Mouse (Mus musculus): ENCODE data around the gene Lrtm2. TPM values are rescaled to one million over a fixed set of nuclear protein-coding genes. Genes with fewer than 3 reads are reported as not detected.
"Not testable (repeated sequence)": the region's sequence is repeated elsewhere in the genome, so short reads cannot be mapped to it uniquely, and the experiment has no call there.

Gene Lrtm2
- polyA plus RNA-seq, 1 experiment from 2014 or later: 7.8 TPM

- Histone ChIP-seq H3K27me3 (ENCODE audit: control insufficient read depth, insufficient read depth, low read length) (no peaks in the 10 kb centered on the region), H3K36me3 (replicated peaks; ENCODE audit: control insufficient read depth, insufficient read depth) (peaks cover 92% of the 10 kb centered on the region), H3K4me1 (replicated peaks; ENCODE audit: control insufficient read depth, insufficient read depth, low read length) (no peaks in the 10 kb centered on the region), H3K9me3 (ENCODE audit: control insufficient read depth, low read length) (no peaks in the 10 kb centered on the region), H3K27ac (no peak overlapping the region), H3K4me3 (replicated peaks; ENCODE audit: low read length) (no peak overlapping the region), H3K4me2 (replicated peaks) (no peak overlapping the region), H3K9ac (no peak overlapping the region)
- WGBS: 92% methylated on average over 3 of the region's 3 CpGs
- ATAC-seq (ENCODE audit: low FRiP score) (no peak), DNase-seq (ENCODE audit: low spot score) (no peak)
These were observed 30.5 kb upstream of the Lrtm2 start for GRCm38 (mm10) chr6:119360925-119361702.

DNA sequence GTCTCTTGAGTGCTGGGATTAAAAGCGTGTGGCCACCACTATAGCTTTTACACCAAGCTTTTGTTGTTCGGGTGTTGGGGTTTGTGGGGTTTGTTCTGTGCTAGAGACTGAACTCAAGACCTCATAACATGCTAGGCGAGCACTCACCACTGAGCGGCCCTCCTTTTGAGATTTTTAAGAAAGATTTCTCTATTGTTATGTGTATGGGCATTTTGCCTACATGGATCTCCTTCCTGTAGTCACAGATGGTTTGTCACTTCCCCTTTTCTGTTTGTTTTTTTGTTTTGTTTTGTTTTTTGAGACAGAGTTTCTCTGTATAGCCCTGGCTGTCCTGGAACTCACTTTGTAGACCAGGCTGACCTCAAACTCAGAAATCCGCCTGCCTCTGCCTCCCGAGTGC, 29.7 kb upstream of the Lrtm2 start:
- ATAC-seq (ENCODE audit: low FRiP score); H3K4me3 ChIP-seq (replicated peaks; ENCODE audit: low read length); H3K4me1 ChIP-seq (replicated peaks; ENCODE audit: control insufficient read depth, insufficient read depth, low read length); H3K4me2 ChIP-seq (replicated peaks); H3K27me3 ChIP-seq (ENCODE audit: control insufficient read depth, insufficient read depth, low read length); DNase-seq (ENCODE audit: low spot score); H3K9me3 ChIP-seq (ENCODE audit: control insufficient read depth, low read length); H3K9ac ChIP-seq; H3K27ac ChIP-seq: not testable (repeated sequence)
- WGBS: 95% methylated on average over 6 of the region's 6 CpGs
- H3K36me3 ChIP-seq (replicated peaks; ENCODE audit: control insufficient read depth, insufficient read depth): peaks cover 96% of the 10 kb centered on the region

- peaks cover 98% of the 10 kb centered on the region for H3K36me3 ChIP-seq (replicated peaks; ENCODE audit: control insufficient read depth, insufficient read depth)
- H3K4me1 ChIP-seq (replicated peaks; ENCODE audit: control insufficient read depth, insufficient read depth, low read length): no peaks in the 10 kb centered on the region
- no peak for DNase-seq (ENCODE audit: low spot score)
- H3K27me3 ChIP-seq (ENCODE audit: control insufficient read depth, insufficient read depth, low read length): no peaks in the 10 kb centered on the region
- 79% methylated on average over 8 of the region's 8 CpGs for WGBS
- ATAC-seq (ENCODE audit: low FRiP score): no peak
- H3K4me2 ChIP-seq (replicated peaks): no peak overlapping the region
- H3K27ac ChIP-seq: no peak overlapping the region
- no peak overlapping the region for H3K4me3 ChIP-seq (replicated peaks; ENCODE audit: low read length)
- no peaks in the 10 kb centered on the region for H3K9me3 ChIP-seq (ENCODE audit: control insufficient read depth, low read length)
- no peak overlapping the region for H3K9ac ChIP-seq
These were observed 27.5 kb upstream of the Lrtm2 start for GRCm38 (mm10) chr6:119358020-119358571.

- DNase-seq (ENCODE audit: low spot score) (no peak), ATAC-seq (ENCODE audit: low FRiP score) (no peak)
- Histone ChIP-seq H3K27ac (no peak overlapping the region), H3K9ac (no peak overlapping the region), H3K36me3 (replicated peaks; ENCODE audit: control insufficient read depth, insufficient read depth) (peaks cover 45% of the 10 kb centered on the region), H3K4me2 (replicated peaks) (no peak overlapping the region), H3K4me1 (replicated peaks; ENCODE audit: control insufficient read depth, insufficient read depth, low read length) (no peaks in the 10 kb centered on the region), H3K9me3 (ENCODE audit: control insufficient read depth, low read length) (no peaks in the 10 kb centered on the region), H3K4me3 (replicated peaks; ENCODE audit: low read length) (no peak overlapping the region), H3K27me3 (ENCODE audit: control insufficient read depth, insufficient read depth, low read length) (no peaks in the 10 kb centered on the region)
- 88% methylated on average over 6 of the region's 6 CpGs for WGBS
These were observed 21.9 kb upstream of the Lrtm2 start for GRCm38 (mm10) chr6:119352501-119352900.

GRCm38 (mm10) chr6:119351656-119352055, 21.1 kb upstream of the Lrtm2 start:
- DNase-seq (ENCODE audit: low spot score): no peak
- H3K9ac ChIP-seq: no peak overlapping the region
- ATAC-seq (ENCODE audit: low FRiP score): no peak
- H3K36me3 ChIP-seq (replicated peaks; ENCODE audit: control insufficient read depth, insufficient read depth): peaks cover 37% of the 10 kb centered on the region
- 80% methylated on average over 8 of the region's 8 CpGs for WGBS
- H3K4me1 ChIP-seq (replicated peaks; ENCODE audit: control insufficient read depth, insufficient read depth, low read length): no peaks in the 10 kb centered on the region
- no peak overlapping the region for H3K4me3 ChIP-seq (replicated peaks; ENCODE audit: low read length)
- H3K27ac ChIP-seq: no peak overlapping the region
- no peaks in the 10 kb centered on the region for H3K9me3 ChIP-seq (ENCODE audit: control insufficient read depth, low read length)
- no peaks in the 10 kb centered on the region for H3K27me3 ChIP-seq (ENCODE audit: control insufficient read depth, insufficient read depth, low read length)
- no peak overlapping the region for H3K4me2 ChIP-seq (replicated peaks)

DNA sequence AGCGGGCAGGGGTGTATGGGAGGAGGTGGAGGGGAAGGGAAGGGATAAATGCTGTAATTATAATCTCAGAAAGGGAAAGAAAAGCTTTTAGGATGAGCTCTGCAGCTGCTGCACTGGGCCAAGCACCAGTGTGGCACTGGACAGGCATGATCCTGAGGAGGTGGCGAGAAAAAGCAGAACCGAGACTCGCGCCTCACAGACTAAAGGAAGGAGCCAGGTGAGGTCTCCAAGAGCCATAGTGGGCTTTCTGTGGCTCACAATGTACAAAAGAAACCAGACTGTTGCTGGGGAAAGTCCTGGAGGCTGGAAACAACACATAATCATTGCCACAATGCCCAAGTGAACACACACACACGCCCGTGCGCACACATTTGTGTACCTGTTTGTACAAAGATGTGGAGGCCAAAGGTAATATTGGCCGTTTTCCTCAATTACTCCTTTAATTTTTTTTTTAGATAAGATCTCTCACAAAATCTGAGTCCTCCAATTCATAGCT, 20.2 kb upstream of the Lrtm2 start:
- H3K9me3 ChIP-seq (ENCODE audit: control insufficient read depth, low read length): no peaks in the 10 kb centered on the region
- no peaks in the 10 kb centered on the region for H3K4me1 ChIP-seq (replicated peaks; ENCODE audit: control insufficient read depth, insufficient read depth, low read length)
- DNase-seq (ENCODE audit: low spot score) (no peak), ATAC-seq (ENCODE audit: low FRiP score) (no peak)
- H3K4me3 ChIP-seq (replicated peaks; ENCODE audit: low read length): no peak overlapping the region
- no peak overlapping the region for H3K27ac ChIP-seq
- H3K4me2 ChIP-seq (replicated peaks): no peak overlapping the region
- peaks cover 28% of the 10 kb centered on the region for H3K36me3 ChIP-seq (replicated peaks; ENCODE audit: control insufficient read depth, insufficient read depth)
- WGBS: 88% methylated on average over 9 of the region's 9 CpGs
- H3K9ac ChIP-seq: no peak overlapping the region
- H3K27me3 ChIP-seq (ENCODE audit: control insufficient read depth, insufficient read depth, low read length): no peaks in the 10 kb centered on the region

DNA sequence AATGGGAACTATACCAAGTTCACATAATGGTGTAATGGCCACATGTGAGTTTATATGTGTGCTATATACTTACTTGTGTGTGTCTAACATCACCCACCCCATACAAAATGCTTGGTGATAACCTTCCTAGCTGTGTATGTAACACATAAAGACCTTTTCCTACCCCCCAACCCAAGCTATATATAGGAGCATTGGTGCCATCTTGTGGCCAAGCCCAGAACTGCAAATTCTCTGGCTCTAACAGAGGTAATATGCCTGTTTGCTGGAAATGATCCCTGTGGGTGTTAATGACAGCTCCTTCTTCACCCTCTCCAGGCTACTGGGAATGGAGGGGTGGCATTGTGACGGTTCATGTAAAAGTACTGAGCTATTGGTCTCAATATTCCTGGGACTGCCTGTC, 17.7 kb upstream of the Lrtm2 start:
- H3K9me3 ChIP-seq (ENCODE audit: control insufficient read depth, low read length): no peaks in the 10 kb centered on the region
- peaks cover 3% of the 10 kb centered on the region for H3K36me3 ChIP-seq (replicated peaks; ENCODE audit: control insufficient read depth, insufficient read depth)
- DNase-seq (ENCODE audit: low spot score): peak; percentile 99

GRCm38 (mm10) chr6:119347813-119348212, 17.2 kb upstream of the Lrtm2 start:
- H3K9me3 ChIP-seq (ENCODE audit: control insufficient read depth, low read length): no peaks in the 10 kb centered on the region
- H3K4me2 ChIP-seq (replicated peaks): no peak overlapping the region
- DNase-seq (ENCODE audit: low spot score) (no peak), ATAC-seq (ENCODE audit: low FRiP score) (no peak)
- no peak overlapping the region for H3K9ac ChIP-seq
- no peak overlapping the region for H3K27ac ChIP-seq
- WGBS: 76% methylated on average over 5 of the region's 5 CpGs
- H3K4me3 ChIP-seq (replicated peaks; ENCODE audit: low read length): no peak overlapping the region
- H3K36me3 ChIP-seq (replicated peaks; ENCODE audit: control insufficient read depth, insufficient read depth): no peaks in the 10 kb centered on the region
- no peaks in the 10 kb centered on the region for H3K27me3 ChIP-seq (ENCODE audit: control insufficient read depth, insufficient read depth, low read length)
- no peaks in the 10 kb centered on the region for H3K4me1 ChIP-seq (replicated peaks; ENCODE audit: control insufficient read depth, insufficient read depth, low read length)

More for the DNA sequence above, 17.7 kb upstream of the Lrtm2 start:
- no peak overlapping the region for H3K4me3 ChIP-seq (replicated peaks; ENCODE audit: low read length)
- H3K27ac ChIP-seq: no peak overlapping the region
- no peaks in the 10 kb centered on the region for H3K27me3 ChIP-seq (ENCODE audit: control insufficient read depth, insufficient read depth, low read length)
- 10% methylated on average over 1 of the region's 1 CpGs for WGBS
- no peaks in the 10 kb centered on the region for H3K4me1 ChIP-seq (replicated peaks; ENCODE audit: control insufficient read depth, insufficient read depth, low read length)
- no peak overlapping the region for H3K4me2 ChIP-seq (replicated peaks)
- peak; percentile 68; the same call in 1 of the 2 replicates for ATAC-seq (ENCODE audit: low FRiP score)
- no peak overlapping the region for H3K9ac ChIP-seq

DNA sequence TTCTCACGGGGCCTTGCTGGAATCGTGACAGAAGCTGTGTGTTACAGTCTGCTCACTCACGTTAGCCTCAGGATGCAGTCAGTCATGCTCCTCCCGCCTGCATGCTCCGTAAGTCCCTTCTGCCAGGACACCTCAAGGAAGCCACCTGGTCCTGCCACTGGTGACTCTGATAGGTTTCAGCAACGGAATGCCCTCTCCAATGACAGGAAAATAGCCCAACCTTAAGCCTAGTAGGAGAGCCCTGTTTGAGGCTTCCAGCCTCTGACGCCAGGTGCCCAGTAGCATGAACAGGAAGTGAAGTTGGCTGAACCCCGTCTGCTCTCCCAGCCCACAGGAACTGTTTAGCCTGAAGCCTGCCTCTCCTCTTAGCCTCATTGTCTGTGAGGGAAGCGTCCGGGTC, 15.7 kb upstream of the Lrtm2 start:
- H3K27ac ChIP-seq: no peak overlapping the region
- H3K9ac ChIP-seq: no peak overlapping the region
- H3K36me3 ChIP-seq (replicated peaks; ENCODE audit: control insufficient read depth, insufficient read depth): no peaks in the 10 kb centered on the region
- H3K4me2 ChIP-seq (replicated peaks): no peak overlapping the region
- H3K4me1 ChIP-seq (replicated peaks; ENCODE audit: control insufficient read depth, insufficient read depth, low read length): no peaks in the 10 kb centered on the region
- 74% methylated on average over 10 of the region's 10 CpGs for WGBS
- H3K27me3 ChIP-seq (ENCODE audit: control insufficient read depth, insufficient read depth, low read length): no peaks in the 10 kb centered on the region
- no peaks in the 10 kb centered on the region for H3K9me3 ChIP-seq (ENCODE audit: control insufficient read depth, low read length)
- no peak overlapping the region for H3K4me3 ChIP-seq (replicated peaks; ENCODE audit: low read length)
- ATAC-seq (ENCODE audit: low FRiP score) (no peak), DNase-seq (ENCODE audit: low spot score) (no peak)
